Mouse (Mus musculus) frontal cortex, adult 2 months (tissue): Measurements from ENCODE around the gene Ltb. TPM values are rescaled to one million over a fixed set of nuclear protein-coding genes. Genes with fewer than 3 reads are reported as not detected.

Experiments
- DNase-seq, 2 experiments: peaks; one replicate each; pipeline ENCODE4 v3.0.0; 2022; ENCODE audit warnings: low spot score in 1 of 2; ENCODE audit errors: extremely low spot score in 1 of 2
- polyA plus RNA-seq: library from polyadenylated mRNA; depleted of rRNA; stranded (reverse); fragments of >200 nt; gene quantifications from 2 replicates; pipeline ENCODE4 v1.2.3, GENCODE M21; 2012; rRNA removed

The Ltb gene
- polyA plus RNA-seq, result 0.78 and 0.88 TPM in 2 replicates

DNA sequence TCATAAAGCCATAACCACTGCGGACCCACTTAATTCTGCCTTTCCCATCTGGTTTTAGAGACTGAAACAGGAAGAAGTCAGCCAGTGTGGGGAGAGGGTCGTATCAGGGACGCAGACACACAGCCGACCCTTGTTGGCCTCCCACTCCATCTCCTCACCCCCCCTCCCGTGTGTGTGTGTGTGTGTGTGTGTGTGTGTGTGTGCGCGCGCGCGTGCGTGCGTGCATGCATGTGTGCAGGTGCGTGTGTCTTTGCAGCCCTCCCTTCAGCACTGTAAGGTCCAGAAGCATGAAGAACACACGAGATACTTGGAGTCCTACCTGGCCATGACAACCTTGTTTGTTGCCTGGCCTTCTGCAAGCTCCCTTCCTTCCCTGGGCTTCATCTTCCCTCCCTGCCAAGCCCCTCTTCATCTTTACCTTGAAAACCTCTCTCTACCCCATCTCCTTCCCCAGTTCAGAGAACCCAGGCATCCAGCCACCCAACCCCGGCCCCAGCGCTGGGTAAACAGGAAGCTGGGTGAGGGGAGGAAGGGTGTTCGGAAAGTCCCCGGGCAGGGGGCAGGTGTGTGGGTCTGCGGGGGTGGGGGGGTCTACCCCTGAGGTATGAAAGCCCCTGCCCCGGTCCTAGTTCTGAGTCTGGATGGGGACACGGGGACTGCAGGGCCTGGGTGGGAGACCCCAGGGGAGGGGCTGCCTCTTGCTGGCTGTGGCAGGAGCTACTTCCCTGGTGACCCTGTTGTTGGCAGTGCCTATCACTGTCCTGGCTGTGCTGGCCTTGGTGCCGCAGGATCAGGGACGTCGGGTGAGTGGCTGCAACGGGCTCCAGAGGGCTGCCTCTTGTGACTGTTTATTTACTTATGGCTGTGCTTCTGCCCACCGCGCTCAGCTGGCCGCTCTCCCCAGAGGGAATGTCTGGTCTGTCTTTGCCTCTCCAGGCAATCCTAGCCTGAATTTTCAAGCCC is at the start of gene Ltb:
Gene Ltb (plus strand): TSS at position 559 of the 963 bp plus-strand sequence.
- DNase-seq, result no peak

DNA sequence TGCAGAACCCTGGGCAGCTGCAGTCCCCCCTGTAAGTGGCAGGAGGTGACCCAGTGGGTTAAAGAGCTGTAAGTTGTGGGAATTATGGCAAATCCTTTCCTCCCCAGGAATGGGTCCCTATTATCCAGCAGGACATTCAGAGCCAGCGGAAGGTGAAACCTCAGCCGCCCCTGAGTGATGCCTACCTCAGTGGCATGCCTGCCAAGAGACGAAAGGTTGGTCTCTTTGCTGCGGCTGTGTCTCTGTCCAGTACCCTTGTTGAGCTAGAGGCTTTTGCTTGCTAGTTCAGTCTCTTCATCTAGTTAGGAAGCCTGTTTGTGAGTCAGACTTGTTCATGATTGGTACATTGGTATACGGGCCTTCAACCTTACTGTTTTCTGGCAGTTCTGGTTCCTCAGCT is 48.1 kb upstream of the Ltb start:
- no peak for DNase-seq

- no peak for DNase-seq
Observed at GRCm38 (mm10) chr17:35147348-35147747, 46.9 kb upstream of the Ltb start.

DNA sequence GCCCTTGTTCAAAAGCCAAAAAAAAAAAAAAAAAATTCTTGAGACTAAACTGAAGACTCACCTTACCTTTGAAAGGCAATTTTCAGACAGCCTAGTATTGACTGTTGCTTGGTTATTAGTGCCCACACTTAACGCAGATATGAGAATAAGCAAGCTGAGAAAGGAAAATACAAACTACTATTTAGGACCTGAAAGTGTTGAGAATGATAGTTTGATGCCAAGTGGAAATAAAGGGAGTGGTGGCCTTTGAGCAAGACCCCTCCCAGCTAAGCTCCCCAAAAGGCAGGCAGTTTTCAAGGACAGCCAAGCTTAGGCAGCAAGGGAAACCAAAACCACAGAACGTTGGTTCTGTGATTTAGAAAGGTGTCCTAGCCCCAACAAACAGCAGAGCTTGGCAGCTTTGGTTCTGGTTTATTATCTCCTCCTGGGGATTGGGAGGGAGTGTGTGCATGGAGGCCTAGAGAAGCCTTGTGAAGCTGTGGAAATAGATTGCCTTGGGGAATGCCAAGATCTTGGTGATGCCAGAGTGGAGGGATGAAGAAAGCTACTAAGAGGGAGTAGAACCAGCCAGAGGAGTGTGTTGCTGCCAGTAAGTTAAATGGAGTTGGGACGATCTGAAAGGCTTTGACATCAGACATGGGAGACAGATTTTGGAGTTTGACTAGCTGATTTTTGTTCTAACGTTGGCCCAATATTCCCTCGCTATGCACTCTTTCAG is 46.2 kb upstream of the Ltb start:
- no peak for DNase-seq

GRCm38 (mm10) chr17:35152121-35152520 is 42.1 kb upstream of the Ltb start:
- no peak for DNase-seq

DNA sequence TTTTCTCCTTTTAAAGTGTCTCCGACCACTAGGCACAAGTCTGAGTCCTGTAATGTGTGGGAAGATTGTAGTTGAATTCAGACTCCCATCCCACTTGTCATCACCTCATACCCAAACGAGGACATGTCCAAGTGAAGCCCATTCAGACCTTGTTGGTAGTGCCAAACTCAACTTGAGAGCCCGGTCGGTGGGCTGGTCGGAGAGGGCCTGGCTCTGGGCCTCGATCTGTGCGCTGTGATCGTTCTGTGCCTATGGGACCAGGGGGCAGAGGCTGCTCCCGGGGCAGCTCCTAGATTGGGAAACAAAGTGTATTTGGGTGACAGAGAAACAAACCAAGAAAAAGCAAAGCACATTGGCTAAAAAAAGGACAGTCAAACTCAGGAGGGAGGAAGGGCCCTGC is 41.2 kb upstream of the Ltb start:
- DNase-seq, result no peak

DNA sequence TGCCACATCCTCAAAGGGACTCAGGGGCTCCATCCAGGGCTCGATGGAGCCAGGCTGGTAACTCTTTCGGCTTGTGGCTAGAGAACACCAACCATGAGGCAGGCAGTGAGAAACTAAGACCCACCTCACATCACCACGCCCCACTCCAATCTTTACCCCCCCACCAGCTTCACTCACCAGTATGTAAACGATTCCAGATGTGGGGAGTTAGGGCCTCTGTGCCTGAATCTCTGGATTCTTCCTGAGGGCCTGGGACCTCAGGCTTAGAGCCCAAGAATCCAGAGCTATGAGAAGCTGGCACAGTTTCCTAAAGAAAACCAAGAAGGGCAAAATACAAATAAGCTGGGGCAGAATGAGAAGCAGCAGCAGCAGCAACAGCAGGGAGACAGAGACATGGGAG is 40.3 kb upstream of the Ltb start:
- no peak for DNase-seq

DNA sequence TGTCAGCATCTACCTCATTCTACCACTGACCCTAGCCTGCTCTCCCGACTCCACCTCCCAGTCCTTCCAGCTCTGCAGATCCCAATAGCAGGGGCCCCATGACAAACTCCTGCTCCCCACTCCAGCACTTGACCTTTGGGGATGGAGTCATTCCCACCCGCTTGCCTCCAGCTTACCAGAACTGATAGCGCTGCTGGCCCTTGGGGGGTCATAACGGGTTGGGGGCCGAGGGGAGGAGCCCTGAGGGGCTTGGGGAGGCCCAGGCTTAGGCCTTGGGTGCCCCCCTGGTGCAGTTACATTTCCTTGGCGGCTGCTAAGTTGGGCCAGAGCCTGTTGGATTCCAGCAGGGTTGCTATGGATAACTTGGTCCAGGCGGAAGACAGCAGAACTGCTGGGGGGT is 39.6 kb upstream of the Ltb start:
- DNase-seq, result no peak

DNA sequence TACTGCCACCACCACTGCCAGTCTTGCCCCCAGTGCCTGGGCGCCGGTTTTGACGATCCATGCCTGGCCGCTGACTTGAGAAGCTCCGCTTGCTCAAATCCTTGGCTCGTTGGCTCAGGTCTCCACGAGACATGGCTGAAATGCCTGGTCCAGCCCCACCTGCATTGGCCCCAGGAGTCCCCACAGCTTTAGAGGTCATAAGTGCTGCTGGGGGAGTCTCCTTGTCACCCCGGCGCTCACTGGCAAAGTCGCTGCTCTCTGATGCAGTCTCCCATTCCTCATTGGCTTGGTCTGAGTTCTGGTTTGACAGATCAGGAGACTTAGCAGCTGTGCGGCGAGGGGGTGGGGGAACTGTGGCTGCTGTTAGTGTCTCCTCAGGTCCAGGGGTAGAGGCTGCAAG is 38.8 kb upstream of the Ltb start:
- DNase-seq, result no peak

DNA sequence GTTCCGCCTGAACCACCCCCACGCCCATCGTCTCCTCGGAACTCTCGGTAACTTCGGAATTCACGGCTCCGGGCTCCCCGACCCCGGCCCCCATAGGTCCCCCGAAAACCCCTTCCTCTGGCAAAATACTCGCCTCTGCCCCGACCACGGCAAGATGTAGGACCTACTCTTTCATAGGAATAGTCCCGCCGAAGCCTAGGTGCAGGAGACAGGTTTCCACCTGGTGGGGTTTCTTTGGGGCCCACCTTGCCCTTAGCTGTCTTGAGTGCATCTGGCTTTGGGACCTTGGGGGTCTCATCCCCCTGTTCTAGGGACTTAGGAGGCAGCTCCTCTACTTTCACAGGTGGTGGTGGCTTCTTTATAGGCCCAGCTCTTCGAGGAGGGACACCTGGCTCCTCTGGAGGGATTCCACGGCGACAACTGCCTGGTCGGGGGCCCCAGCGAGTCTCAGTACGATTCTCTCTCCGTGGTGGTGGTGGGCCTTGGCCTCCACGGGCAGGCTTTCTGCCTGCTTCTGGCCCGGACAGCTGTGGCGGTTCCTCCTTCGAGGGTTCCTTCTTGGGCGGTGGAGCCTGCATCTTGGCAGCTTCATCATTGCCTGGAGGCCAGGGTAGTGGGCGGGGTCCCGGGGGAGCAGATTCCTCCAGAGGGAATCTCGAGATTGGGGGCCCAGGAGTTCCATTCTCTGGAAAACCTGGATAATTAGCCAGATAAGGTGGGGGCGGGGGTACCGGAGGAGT is 37.6 kb upstream of the Ltb start:
- no peak for DNase-seq

DNA sequence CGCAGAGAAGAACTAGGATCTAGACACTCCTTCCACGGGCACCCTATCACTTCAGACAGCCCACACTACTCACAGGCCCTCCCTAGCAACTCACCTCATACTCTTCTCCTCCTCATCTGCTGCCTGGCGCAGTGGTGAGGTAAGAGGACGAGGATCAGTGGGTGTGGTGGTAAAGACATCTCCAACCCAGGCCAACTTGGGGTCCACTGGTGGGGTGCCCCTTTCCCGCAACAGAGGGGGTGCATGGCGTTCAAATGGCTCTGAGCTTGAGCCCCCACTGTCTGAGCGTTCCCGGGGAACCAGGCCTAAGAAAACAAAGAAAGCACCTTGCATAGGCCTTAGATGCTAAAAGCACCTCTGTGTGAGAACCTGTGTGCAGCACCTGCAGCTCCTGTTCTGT is 37.0 kb upstream of the Ltb start:
- no peak for DNase-seq

DNA sequence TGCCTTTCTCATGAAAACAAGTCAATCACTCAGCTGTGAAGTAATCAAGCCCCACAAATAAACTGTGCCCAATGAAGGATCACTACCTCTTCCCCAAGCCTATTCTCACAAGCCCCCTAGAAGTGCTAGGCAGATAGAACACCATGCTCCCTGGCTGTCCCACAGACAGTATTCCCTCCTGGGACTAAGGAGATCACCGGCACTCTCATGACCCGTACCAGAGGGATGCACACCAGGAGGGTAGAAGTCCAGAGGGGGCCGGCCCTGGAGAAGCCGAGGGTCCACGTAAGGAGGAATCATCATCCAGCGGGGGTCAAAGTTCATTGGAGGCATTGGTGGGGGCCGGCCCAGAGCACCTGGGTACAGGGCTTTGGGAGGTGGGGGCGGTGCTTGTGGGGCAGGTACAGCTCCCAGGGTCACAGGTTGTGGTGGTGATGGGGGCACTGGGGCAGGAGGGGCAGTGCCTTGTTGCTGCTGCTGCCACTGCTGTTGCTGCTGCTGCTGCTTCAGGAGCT is 36.5 kb upstream of the Ltb start:
- DNase-seq, result no peak

GRCm38 (mm10) chr17:35158850-35159593 is 35.2 kb upstream of the Ltb start:
- DNase-seq, result no peak

DNA sequence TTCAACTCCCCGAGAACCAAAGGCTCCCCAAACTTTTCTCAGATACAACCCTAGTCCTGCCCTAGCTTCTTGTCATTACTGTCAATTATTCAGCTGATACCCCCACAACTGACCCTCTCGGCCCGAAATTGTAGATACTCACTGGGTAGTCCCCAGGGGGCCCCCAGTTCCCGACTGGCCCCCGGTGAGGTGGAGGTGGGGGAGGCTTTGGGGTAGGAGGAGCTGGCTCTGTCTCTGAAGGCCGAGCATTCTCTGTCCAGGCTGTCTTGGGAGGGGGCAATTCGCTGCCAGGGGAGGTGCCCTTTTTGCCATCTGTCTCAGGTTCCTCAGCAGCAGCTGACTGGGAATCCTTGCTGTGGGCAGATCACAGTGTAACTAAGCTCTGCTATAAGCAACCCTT is 34.6 kb upstream of the Ltb start:
- no peak for DNase-seq

- DNase-seq, result no peak
Observed at GRCm38 (mm10) chr17:35161421-35161820, 32.8 kb upstream of the Ltb start.

GRCm38 (mm10) chr17:35162121-35162520 is 32.1 kb upstream of the Ltb start:
- no peak for DNase-seq

GRCm38 (mm10) chr17:35162730-35163129 is 31.5 kb upstream of the Ltb start:
- no peak for DNase-seq

DNA sequence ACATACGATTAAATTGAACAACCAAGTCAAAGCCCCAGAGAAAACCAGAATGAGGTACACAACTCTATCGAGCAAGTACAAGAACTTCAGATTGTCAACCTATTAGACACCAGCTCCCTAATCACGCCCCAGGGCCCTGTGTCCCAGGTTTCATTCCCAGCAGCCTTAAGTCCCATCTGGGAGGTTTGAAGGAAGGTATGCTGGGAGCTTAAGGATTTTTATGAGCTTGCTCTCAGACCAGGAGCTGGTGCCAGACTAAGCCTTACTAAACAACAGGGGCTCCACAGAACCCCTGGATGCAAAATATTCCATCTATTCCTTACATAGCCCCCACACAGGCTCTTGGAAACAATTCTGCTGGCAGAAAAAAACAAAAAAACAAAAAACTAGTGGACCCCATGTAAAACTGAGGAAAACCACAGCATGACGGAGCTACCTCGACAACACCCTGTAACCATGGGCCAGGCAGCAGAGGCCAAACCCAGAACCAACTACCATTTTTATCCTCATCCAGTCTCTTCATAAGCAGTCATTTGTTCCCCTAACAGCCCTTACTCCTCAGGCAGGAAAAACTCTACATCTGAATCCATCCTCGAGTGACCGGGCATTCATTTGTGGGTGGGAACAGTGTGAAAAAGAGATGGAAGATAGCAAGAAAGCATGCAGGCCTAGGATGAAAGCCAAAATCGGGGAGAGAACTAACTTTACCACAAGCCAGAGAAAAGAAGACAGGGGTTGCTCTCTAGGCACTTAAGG is 30.7 kb upstream of the Ltb start:
- DNase-seq, result no peak

GRCm38 (mm10) chr17:35164218-35164567 is 30.0 kb upstream of the Ltb start:
- no peak for DNase-seq
